Mouse (Mus musculus) G1E-ER4 (cell line): ENCODE results near the gene Cxcl17. TPM values are rescaled to one million over a fixed set of nuclear protein-coding genes. Genes with fewer than 3 reads are reported as not detected.

Source experiments
- GATA1 ChIP-seq: IDR thresholded peaks from one replicate; pipeline ENCODE4 v1.8.0; 2012; ENCODE audit warnings: low read length, inconsistent platforms
- polyA plus RNA-seq: library from polyadenylated mRNA; stranded (reverse); fragments of >175 nt; gene quantifications from 2 replicates; pipeline ENCODE4 v1.2.3, GENCODE M21; 2012

Cxcl17 gene
- polyA plus RNA-seq, 1 experiment: not detected

DNA sequence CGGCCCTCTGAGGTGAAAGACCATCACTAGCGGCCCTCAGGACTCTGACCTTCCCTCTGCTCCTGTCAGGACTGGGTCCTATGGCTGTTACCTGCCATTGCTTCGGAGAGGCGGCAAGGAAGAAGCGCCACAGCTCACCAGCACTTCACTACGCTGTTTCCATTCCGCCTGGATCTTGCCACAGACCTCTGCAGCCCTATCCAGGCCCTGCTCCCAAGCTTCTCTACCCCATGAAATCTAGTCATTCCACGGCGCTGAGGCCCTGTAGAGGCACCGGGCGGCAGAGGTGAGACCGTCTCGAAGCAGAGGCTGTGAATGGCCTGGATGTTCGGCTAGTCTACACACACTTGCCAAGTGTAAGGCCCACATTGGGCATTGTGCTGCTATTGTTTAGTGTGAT lies 16.1 kb downstream of the Cxcl17 start:
- TF ChIP-seq GATA1: no peak

DNA sequence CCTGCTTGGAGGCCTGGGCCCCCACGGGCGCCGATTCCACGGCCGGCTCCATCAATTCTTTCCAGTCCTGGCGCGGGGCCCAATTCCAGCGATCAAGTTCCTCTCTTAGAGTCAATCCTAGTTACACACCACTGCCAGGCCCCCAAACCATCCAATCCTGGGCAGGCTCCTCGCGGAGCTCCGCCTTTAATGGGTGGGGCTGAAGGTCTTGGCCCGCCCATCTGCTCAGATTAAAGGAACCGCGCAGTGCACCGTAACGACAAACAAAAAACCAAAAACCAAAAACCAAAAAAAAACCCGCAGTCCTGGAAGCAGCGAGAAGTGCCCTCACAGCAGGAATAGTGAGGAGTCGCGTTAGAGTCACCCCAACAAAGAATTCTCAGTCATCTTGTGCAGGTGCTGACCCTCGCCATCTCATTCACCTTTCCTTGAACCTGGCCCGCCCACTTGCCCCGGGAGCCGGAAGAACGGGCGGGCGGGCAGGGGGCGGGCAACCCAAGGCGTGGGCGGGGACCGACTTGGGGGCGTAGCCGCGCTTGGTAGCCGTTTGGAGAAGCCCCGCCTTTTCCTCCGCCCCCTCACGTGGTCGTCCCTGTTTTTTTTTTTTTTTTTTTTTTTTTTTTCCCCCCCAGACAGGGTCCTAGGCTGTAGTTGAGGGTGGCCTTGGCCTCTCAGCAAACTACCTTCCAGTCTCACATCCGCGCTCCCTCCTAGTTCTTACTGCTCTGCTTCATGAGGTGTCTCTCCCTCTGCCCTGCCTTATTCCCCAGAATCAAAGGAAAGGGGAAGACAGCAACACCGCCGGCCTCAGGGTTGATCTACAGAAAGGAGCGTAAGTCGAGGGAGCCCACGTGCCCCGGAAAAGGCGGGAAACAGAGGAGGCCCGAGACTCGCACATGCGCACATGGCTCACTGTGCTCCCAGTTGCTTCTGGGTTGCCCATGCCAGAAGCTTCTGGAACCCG lies 16.8 kb downstream of the Cxcl17 start:
- TF ChIP-seq GATA1: no peak

DNA sequence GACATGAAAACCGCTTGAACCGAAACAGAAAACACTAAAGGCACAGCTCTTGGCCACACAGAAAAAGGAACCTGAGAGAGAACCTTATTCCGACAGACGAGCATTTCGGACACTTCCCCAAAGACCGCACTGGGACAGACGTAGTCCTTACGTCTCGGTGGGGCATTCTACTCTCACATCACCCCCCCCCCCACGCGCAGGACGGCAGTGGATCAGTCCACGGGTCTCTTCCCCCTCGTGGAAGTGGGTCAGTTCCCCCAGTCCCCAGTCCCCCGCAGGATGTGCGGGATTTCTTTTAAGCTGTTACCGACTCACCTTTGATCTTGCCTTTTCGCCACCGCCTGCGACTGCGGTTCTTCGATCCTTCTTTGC lies 17.5 kb downstream of the Cxcl17 start:
- no peak for TF ChIP-seq GATA1

DNA sequence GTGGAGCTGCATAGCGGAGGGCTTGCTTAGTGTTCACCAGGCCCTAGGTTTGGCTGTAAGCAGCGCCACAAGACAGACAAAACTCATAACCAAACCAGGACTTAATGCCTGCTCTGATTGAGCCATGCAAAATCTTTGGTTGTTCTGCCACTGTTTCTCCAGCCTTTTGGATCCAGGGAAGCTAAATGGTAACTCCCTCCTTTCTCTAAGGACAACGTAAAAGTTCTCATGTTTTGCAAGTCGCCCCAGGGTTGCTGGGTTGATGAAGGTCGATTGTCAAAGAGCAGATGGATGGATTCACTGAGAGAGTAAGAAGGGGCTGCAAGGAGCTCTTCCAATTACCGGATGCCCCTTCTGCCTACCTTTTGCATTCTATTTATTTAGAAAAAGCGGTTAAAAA lies 17.9 kb downstream of the Cxcl17 start:
- no peak for TF ChIP-seq GATA1

DNA sequence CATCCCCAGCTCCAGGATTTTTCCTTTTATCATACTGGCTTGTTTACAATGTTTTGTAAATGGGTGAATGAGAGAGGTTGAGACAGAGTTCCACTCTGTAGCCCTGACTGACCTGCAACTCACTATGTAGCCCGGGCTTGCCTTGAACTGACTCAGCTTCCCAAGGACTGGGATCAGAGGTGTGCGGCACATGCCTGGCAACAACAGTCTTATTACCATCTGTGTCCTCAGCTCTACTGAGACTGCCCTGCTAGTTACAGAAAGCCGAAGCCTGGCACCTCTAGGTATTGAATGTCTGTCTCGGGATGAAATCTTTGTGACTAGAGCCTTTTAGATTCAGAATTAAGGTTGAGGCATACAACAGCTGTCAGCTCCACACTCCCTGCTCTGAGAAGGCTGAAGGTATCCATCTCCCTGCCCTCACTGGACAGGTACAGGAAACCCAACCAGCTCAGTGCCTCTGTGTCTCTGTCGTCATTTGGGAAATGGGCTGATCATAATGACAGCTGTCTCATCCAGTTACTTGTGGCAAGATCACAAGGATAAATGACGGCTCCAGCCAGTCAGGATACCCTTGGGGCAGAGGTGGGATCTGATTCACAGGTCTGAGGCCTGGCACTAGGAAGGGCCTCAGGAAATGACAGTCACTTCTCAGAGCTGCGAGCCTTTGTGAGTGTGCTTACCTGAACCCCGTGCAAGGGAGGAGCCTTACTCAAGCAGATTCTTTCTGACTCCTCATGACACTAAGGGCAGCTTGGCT lies 19.1 kb downstream of the Cxcl17 start:
- TF ChIP-seq GATA1: no peak

DNA sequence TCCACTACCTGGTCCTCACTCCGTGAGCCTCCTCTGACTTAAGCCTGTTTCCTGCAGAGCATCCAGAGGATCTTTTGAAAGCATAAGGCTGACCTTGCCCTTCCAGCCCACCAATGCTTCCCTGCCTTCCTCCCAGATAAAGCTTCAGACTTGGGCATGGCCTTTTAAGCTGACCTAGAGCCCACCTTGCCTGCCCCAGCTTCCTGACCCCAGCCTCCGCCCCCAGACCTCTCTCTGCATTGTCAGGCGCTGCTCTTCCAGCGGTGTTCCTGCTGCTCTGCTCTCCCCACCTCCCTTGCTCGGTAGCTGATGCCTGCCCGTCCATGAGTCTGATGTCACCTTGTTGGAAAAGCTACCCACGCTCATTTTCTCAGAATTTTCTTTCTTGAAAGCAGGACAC lies 19.8 kb downstream of the Cxcl17 start:
- no peak for TF ChIP-seq GATA1

DNA sequence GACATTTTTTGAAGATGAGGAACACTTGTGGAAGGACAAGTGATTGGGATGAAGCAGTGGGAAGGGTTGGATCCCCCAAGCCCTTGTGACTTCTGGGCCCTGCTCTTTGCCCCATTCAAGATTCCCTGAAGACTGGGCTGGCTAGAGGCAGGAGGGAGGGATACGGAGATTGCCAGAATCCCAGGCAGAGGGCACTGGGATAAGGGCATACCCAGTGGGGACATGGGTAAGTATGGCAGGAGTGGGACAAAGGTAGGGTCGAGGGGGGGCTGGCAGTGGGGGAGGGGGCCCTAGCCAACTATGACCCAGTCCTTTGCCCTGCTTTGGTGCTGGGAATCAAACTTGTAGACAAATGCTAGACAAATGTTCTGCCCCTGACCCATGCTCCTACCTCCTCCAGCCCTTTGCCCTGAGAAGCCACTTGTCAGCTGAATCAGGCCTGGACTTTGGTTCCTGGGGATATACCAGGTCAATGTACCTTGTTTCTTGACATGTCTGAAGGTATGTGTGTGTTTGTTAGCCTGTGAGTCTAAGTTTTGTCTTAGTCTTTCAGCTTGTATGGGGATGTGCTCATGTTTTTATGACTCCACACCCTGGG lies 20.7 kb downstream of the Cxcl17 start:
- TF ChIP-seq GATA1: no peak

DNA sequence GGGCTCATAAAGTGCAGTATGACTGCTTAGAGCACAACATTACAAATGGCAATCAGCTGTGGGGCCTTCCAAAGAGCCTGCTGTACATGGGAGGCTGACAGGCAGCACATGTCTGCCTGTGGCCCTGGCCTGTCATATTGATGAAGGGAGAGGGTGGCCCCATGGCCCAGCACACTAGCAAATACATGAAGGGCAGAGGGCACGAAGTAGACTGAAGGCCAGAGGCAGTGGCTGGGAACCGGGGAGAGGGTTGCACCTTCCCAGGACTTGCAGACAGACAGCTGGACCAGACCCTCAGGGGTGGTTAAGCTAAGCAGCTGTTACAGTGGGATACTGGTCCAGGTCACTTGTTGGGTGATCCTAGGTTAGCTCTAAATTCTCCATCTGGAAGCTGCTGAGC lies 21.7 kb downstream of the Cxcl17 start:
- TF ChIP-seq GATA1: no peak

DNA sequence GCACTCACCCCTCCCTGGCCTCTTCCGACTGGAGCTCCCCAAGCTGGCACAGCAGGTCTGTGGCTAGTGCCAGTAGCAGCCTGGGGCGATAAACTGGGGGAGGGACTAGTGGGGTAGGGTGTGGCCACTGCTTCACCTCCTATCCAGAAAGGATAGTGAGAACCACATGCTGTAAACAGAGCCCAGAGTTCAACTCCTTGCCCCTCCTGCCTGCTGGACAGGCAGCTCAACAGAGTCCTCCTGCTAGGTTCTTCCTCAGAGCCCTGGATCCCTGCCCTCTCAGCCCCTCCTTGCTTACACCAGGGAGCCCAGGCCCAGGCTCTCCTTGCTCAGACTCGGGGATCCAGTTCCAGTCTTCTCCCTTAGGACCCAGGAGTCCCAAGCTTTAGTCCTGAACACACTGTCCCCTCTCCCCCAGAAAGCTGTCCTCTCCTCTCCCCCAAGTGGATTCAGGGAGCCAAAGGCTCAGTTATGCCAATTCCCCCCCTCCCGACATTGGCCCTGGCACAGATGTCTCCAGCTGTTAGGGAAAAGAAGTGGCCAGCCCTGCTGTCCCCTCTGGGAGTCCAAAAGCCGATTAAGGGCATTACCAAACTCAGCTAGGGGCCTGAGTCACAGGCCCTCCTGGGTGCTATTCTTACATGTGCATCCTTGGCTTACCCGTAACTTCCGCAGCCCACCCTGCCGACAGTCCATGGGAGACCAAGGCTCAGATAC lies 22.5 kb downstream of the Cxcl17 start:
- no peak for TF ChIP-seq GATA1

DNA sequence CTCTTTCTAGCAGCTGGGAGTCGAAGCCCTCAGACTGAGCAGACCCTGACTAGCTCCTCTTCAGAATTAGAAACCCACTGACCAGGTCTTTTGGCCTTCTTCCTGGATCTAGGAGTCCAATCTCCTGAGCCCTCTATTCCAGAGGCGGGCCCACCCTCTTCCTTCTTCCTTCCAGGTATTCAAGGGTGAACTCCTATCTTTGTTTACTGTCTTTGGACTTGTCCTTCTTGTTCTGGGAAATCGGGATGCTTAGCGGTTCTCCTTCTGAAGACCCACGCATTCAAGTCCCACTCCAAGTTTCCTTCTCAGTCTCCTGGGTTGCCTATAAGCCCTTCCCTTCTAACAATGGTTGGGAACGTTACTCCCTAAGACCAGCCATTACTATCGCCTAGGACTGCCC lies 23.8 kb downstream of the Cxcl17 start:
- TF ChIP-seq GATA1: no peak

DNA sequence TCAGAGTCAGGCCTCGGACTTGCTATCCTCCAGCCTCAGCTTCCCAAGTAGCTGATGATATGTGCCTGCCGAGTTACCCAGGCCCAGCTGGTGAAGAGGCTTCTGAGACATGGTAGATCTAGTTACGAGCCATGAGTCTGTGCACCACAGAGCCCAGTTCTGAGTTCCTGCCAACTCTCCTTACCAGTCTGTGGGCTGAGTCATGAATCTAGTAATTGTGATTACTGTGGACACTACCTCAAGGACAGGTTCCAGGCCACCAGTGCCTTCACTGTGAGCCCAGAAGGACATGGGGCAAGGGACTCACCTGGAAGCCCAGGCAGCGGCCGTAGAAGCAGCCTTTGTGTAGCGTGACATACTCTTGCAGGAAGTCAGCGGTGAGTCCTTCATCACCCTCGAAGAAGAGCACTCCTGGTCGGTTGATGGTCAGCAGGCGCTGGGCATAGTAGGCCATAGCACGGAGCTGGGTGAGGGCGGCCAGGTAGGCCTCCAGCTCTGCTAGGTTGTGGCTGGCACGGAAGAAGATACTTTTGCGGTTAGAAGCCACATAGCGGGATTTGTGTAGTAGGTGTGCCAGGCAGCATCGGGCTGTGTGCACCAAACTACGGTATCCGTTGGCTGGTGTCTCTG lies 24.8 kb downstream of the Cxcl17 start:
- TF ChIP-seq GATA1: no peak

DNA sequence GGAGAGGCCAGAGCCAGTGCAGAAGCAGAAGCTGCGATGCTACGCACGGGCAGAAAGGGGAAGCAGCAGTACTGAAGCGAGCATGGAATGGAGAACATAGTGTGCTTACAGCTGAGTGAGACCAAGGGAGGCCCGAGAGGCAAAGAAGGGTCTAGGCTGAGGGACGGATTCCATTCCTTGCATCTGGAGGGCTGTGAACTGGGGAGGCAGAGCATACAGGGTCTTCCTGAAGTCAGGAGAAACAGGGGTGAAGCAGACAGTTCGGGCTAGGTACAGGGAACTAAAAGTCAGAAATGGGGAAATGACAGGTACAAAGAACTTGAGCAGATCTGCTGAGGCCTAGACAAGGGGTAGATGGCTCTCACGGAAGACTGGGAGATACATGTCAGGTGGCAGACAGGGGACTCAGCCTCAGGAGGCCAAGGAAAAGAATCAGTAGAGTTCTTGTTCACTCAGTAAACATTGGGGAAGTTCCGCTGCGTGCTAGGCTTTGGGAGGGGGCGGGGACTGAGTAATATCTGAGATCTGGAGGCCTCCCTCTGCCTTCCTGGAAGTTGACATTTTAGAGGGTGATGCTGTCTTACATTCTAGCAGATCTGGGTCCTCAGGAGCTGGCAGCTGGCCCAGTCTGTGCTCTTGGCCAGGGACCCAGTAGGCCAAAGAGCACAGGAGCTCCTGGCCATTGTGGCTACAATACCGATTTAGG lies 26.7 kb downstream of the Cxcl17 start:
- TF ChIP-seq GATA1: no peak

DNA sequence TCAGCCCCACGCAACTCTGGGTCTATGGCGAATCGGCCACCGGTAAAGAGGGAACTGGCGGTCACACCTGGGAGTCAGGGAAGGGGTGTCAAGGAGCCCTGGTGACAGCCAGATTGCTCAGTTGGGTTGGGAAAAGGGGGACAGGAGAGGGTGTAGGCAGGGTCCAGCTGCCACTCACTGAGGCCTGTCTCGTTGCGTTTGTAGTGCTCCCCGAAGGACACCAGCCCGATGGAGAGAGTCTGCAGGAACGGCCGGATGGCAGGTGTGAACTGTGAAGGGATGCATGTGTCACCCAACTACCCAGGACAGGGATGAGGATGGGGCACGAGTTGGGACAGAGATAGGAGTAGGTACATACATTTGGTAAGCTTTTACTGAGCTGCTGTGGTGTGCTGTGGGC lies 27.4 kb downstream of the Cxcl17 start:
- TF ChIP-seq GATA1: no peak

DNA sequence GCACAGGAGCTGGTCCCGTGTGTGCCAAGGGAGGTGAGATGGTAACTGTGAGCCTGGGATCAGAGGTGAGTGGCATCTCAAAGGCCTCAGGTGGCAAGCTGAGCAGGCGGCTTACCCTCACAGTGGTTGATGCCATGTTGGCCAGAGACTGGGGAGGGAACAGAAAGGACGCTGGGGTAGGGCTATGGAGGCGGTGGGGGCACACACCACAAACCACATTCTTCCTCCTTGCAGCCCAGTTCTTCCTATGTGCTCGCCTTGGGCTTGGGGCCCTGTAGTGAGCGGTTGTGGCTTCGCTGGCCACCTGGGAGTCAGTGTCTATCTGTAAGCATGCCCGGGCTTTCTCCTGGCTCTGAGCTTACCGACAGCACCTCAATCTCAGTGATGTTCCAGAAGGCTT lies 27.9 kb downstream of the Cxcl17 start:
- no peak for TF ChIP-seq GATA1

DNA sequence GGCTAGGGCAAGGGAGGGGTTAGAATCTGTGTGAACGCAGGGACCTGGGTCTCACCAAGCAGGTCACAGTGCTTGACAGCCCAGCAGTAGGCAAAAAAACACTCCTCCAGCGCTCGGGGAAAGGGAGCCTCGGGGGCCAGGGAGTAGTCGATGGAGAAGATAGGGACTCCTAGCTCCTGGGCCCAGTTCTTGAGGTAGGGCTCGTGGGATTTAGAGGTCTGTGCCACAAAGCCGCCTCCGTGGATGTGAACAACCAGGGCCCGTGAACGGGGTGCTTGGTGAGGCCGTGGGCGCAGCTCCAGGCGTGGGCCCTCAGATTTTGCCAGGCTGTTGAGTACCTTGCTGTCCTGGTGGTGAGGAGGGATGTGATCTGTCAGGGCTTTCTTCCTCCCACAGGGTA lies 28.4 kb downstream of the Cxcl17 start:
- no peak for TF ChIP-seq GATA1
